Mouse (Mus musculus) midbrain, embryonic 15.5 days (tissue): ENCODE data around the gene Cadm1. TPM values are rescaled to one million over a fixed set of nuclear protein-coding genes. Genes with fewer than 3 reads are reported as not detected.

Source experiments
- ATAC-seq: fragments of 200-750 bp; cut with Nextera tagmentation; replicated peaks from 2 replicates; pipeline ENCODE4 v1.8.0; 2017; ENCODE audit warnings: moderate TSS enrichment
- H3K27ac ChIP-seq: fragments of 300-500 bp; sonication (generic); 2 replicates; pipeline ENCODE4 v1.5.1; 2015; ENCODE audit warnings: mild to moderate bottlenecking, inconsistent platforms
- H3K27me3 ChIP-seq: fragments of 300-500 bp; sonication (generic); replicated peaks from 2 replicates; pipeline ENCODE4 v1.6.1; 2015; ENCODE audit warnings: inconsistent platforms
- H3K36me3 ChIP-seq: fragments of 300-500 bp; sonication (generic); replicated peaks from 2 replicates; pipeline ENCODE4 v1.6.1; 2015; ENCODE audit warnings: inconsistent platforms
- H3K4me1 ChIP-seq: fragments of 300-500 bp; sonication (generic); 2 replicates; pipeline ENCODE4 v1.6.1; 2015; ENCODE audit warnings: inconsistent platforms
- H3K4me2 ChIP-seq: fragments of 300-500 bp; sonication (generic); 2 replicates; pipeline ENCODE4 v1.6.1; 2015; ENCODE audit warnings: inconsistent platforms, mild to moderate bottlenecking, moderate library complexity
- H3K4me3 ChIP-seq: fragments of 300-500 bp; sonication (generic); 2 replicates; pipeline ENCODE4 v1.5.1; 2015; ENCODE audit warnings: mild to moderate bottlenecking, inconsistent platforms
- H3K9ac ChIP-seq: fragments of 300-500 bp; sonication (generic); 2 replicates; pipeline ENCODE4 v1.6.1; 2015; ENCODE audit warnings: mild to moderate bottlenecking, inconsistent platforms
- H3K9me3 ChIP-seq: fragments of 300-500 bp; sonication (generic); 2 replicates; pipeline ENCODE4 v1.6.1; 2016; ENCODE audit warnings: inconsistent platforms
- WGBS: fragments of 180-500 bp; shearing (Covaris S2); methylation state at CpG from one replicate; pipeline ENCODE4 v1.1.7; 2015; ENCODE audit warnings: mixed read lengths; 5-methylcytosine and 5-hydroxymethylcytosine counted together
- polyA plus RNA-seq: library from polyadenylated mRNA; unstranded; fragments of >200 nt; fragmentation: Nextera tagmentation; extraction: Ambion mirVana; gene quantifications from 2 replicates; pipeline ENCODE4 v1.2.1, GENCODE M21; 2015

Gene Cadm1
- polyA plus RNA-seq, 1 experiment from 2014 or later = 275 TPM

DNA sequence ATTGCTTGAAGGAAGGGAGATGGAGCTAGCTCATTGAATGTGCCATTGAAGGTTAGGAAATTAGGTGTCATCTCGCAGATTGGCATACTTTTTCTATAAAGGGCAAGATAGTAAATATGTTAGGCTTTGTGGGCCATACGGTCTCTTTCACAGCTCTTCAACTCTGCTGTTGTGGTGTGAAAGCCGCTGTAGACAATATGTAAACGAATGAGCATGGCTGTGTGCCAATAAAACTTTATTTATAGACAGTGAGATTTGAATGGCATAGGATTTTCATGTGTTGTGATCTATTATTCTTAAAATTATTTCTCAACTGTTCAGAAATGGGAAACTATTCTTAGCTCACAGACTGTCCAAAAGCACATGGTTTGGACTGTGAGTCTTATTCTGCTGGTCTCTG is 123.0 kb downstream of the Cadm1 start:
- 86% methylated on average over 4 of the region's 4 CpGs for WGBS
- H3K4me2 ChIP-seq = no peak overlapping the region
- no peaks in the 10 kb centered on the region for H3K27me3 ChIP-seq
- no peak for ATAC-seq
- peaks cover 17% of the 10 kb centered on the region for H3K4me1 ChIP-seq
- H3K9me3 ChIP-seq = no peaks in the 10 kb centered on the region
- no peak overlapping the region for H3K9ac ChIP-seq
- no peak overlapping the region for H3K27ac ChIP-seq
- H3K36me3 ChIP-seq = no peaks in the 10 kb centered on the region
- no peak overlapping the region for H3K4me3 ChIP-seq

DNA sequence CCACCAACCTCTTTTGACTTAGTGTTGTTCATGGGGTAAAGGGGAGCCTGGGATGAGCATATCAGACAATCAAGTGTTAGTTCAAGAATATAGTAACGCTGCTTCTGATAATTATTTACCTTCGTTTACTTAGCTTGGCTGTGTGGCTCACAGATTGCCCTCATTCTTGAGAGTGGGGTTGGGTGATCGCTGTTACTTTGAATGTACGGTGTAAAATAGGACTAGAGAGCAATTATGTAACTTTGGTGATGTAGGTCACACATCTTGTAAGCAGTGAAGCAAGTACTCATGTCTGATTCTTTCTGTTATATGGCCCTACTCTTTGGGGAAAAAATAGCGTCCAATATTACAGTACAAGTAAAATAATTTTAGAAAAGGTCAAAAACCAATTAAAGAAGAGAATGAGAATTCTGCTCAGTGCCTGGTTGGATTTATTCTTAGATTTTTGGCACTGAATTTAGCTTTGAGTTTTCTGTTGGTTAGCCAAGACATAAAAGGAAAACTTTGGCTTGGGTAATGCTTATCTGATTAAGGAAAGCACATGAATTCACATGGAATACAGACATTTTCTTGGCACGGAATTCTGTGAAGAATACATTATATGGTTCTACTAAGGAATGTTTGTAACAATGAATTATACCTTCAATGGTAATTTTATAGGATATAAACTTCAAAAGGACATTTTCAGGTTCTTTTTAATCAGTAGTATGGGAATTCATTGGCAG is 129.6 kb downstream of the Cadm1 start:
- WGBS = 94% methylated on average over 6 of the region's 6 CpGs
- Histone ChIP-seq H3K27me3 (no peaks in the 10 kb centered on the region), H3K4me2 (no peak overlapping the region), H3K4me1 (peaks cover 1% of the 10 kb centered on the region; the same call in 1 of the 2 replicates), H3K27ac (no peak overlapping the region), H3K36me3 (no peaks in the 10 kb centered on the region), H3K9ac (no peak overlapping the region), H3K9me3 (no peaks in the 10 kb centered on the region), H3K4me3 (no peak overlapping the region)
- no peak for ATAC-seq

GRCm38 (mm10) chr9:47661611-47662010 is 131.6 kb downstream of the Cadm1 start:
- no peak overlapping the region for H3K9ac ChIP-seq
- H3K4me1 ChIP-seq = peaks cover 7% of the 10 kb centered on the region; the same call in 1 of the 2 replicates
- no peak overlapping the region for H3K4me3 ChIP-seq
- no peak for ATAC-seq
- WGBS = 77% methylated on average over 7 of the region's 7 CpGs
- H3K27ac ChIP-seq = no peak overlapping the region
- no peak overlapping the region for H3K4me2 ChIP-seq
- H3K36me3 ChIP-seq = no peaks in the 10 kb centered on the region
- no peaks in the 10 kb centered on the region for H3K9me3 ChIP-seq
- H3K27me3 ChIP-seq = no peaks in the 10 kb centered on the region

DNA sequence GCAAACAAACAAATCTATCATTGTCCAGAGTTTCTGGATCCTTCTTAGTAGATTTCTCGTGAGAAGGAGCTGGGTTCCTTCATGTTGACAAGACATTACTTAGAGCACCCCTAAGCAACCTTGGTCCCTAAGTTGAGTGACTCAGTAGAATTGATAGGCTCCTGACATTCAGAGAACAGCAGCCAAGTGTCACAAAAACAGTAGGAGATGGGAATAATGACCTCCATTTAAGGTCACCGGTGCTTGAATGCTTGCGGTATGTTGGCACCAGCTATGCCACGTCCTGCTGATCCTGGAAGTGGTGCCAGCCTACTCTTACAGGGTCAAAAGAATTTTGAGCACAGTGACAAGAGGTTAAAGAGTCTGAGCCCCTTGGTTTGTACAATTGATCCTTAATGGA is 139.2 kb downstream of the Cadm1 start:
- H3K27me3 ChIP-seq = no peaks in the 10 kb centered on the region
- WGBS = 68% methylated on average over 4 of the region's 4 CpGs
- ATAC-seq = no peak

GRCm38 (mm10) chr9:47671617-47672016 is 141.6 kb downstream of the Cadm1 start:
- Histone ChIP-seq H3K9ac (no peak overlapping the region), H3K27me3 (no peaks in the 10 kb centered on the region), H3K4me3 (no peak overlapping the region), H3K36me3 (no peaks in the 10 kb centered on the region), H3K4me1 (no peaks in the 10 kb centered on the region), H3K9me3 (no peaks in the 10 kb centered on the region), H3K4me2 (no peak overlapping the region), H3K27ac (no peak overlapping the region)
- ATAC-seq = no peak
- WGBS = 51% methylated on average over 11 of the region's 11 CpGs

More for the DNA sequence above, 139.2 kb downstream of the Cadm1 start:
- no peaks in the 10 kb centered on the region for H3K9me3 ChIP-seq
- peaks cover 7% of the 10 kb centered on the region; the same call in 1 of the 2 replicates for H3K4me1 ChIP-seq
- no peaks in the 10 kb centered on the region for H3K36me3 ChIP-seq
- no peak overlapping the region for H3K4me3 ChIP-seq
- H3K4me2 ChIP-seq = no peak overlapping the region
- no peak overlapping the region for H3K9ac ChIP-seq
- H3K27ac ChIP-seq = no peak overlapping the region

- Histone ChIP-seq H3K9ac (no peak overlapping the region), H3K27me3 (no peaks in the 10 kb centered on the region), H3K9me3 (no peaks in the 10 kb centered on the region), H3K27ac (no peak overlapping the region), H3K4me3 (no peak overlapping the region), H3K4me1 (no peaks in the 10 kb centered on the region), H3K4me2 (no peak overlapping the region), H3K36me3 (no peaks in the 10 kb centered on the region)
- WGBS = 87% methylated on average over 11 of the region's 11 CpGs
- ATAC-seq = no peak
Observed at GRCm38 (mm10) chr9:47674766-47675713, 145.1 kb downstream of the Cadm1 start.

GRCm38 (mm10) chr9:47686881-47687280 is 156.9 kb downstream of the Cadm1 start:
- Histone ChIP-seq H3K4me1 (peaks cover 8% of the 10 kb centered on the region), H3K36me3 (no peaks in the 10 kb centered on the region), H3K9me3 (no peaks in the 10 kb centered on the region), H3K4me3 (no peak overlapping the region), H3K4me2 (no peak overlapping the region), H3K27ac (no peak overlapping the region), H3K27me3 (no peaks in the 10 kb centered on the region), H3K9ac (no peak overlapping the region)
- 71% methylated on average over 2 of the region's 2 CpGs for WGBS
- no peak for ATAC-seq

- Histone ChIP-seq H3K27ac (no peak overlapping the region), H3K9me3 (no peaks in the 10 kb centered on the region), H3K4me2 (no peak overlapping the region), H3K9ac (no peak overlapping the region), H3K36me3 (no peaks in the 10 kb centered on the region), H3K4me1 (peaks cover 8% of the 10 kb centered on the region), H3K27me3 (no peaks in the 10 kb centered on the region), H3K4me3 (no peak overlapping the region)
- no peak for ATAC-seq
- WGBS = 90% methylated on average over 5 of the region's 5 CpGs
Observed at GRCm38 (mm10) chr9:47687604-47688003, 157.6 kb downstream of the Cadm1 start.

DNA sequence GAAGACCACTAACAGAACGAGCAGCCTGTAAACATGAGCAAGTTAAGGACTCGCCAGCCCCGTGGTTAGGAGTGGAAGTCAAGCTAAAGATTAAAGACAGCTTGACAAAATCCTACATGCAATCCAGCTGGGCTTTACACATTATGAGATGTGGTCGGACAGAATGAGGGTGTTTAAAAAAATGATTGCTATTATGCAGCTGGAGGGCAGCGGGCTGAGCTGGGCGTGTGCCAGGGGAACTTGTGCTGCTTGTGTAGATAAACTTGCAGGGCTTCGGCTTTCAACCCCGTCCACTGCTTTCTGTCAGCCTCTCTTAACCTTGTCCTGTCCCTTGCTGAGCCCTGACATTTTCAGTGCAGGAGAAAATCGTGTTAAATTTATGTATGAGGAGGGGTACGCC is 158.3 kb downstream of the Cadm1 start:
- WGBS = 42% methylated on average over 10 of the region's 10 CpGs
- no peak for ATAC-seq
- H3K27me3 ChIP-seq = no peaks in the 10 kb centered on the region
- H3K36me3 ChIP-seq = no peaks in the 10 kb centered on the region
- H3K4me1 ChIP-seq = peaks cover 8% of the 10 kb centered on the region
- no peak overlapping the region for H3K27ac ChIP-seq
- H3K9ac ChIP-seq = no peak overlapping the region
- H3K4me2 ChIP-seq = no peak overlapping the region
- H3K9me3 ChIP-seq = no peaks in the 10 kb centered on the region
- H3K4me3 ChIP-seq = no peak overlapping the region

- no peak overlapping the region for H3K4me2 ChIP-seq
- no peak overlapping the region for H3K9ac ChIP-seq
- no peaks in the 10 kb centered on the region for H3K36me3 ChIP-seq
- H3K27me3 ChIP-seq = no peaks in the 10 kb centered on the region
- WGBS = 72% methylated on average over 13 of the region's 13 CpGs
- no peak overlapping the region for H3K4me3 ChIP-seq
- no peak overlapping the region for H3K27ac ChIP-seq
- ATAC-seq = no peak
- peaks cover 5% of the 10 kb centered on the region for H3K4me1 ChIP-seq
- no peaks in the 10 kb centered on the region for H3K9me3 ChIP-seq
Observed at GRCm38 (mm10) chr9:47692911-47693310, 162.9 kb downstream of the Cadm1 start.

DNA sequence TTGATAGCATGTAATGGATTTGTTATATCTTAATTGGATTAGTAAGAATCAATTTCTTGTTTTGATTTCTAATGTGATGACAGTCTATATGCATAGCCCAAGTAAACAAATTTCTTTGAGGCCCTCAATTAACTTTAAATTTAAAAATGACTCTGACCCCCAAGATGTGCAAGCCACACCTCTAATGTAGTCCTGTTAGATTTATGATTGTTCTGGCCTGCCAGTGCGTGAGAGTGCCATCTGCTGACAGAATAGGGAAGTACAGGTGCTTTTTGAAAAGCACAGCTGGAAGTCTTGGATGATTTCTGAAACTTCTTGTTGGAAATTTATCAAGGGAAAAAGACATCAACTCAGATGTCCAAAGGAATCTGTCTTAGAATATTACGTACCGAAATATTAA is 169.1 kb downstream of the Cadm1 start:
- no peak overlapping the region for H3K9ac ChIP-seq
- H3K36me3 ChIP-seq = no peaks in the 10 kb centered on the region
- H3K4me1 ChIP-seq = no peaks in the 10 kb centered on the region
- H3K4me3 ChIP-seq = no peak overlapping the region
- no peak for ATAC-seq
- no peak overlapping the region for H3K27ac ChIP-seq
- no peak overlapping the region for H3K4me2 ChIP-seq
- no peaks in the 10 kb centered on the region for H3K9me3 ChIP-seq
- WGBS = 49% methylated on average over 3 of the region's 3 CpGs
- no peaks in the 10 kb centered on the region for H3K27me3 ChIP-seq

- ATAC-seq = no peak
- WGBS = 81% methylated on average over 5 of the region's 5 CpGs
Observed at GRCm38 (mm10) chr9:47700021-47700420, 170.0 kb downstream of the Cadm1 start.

More at GRCm38 (mm10) chr9:47700021-47700420, 170.0 kb downstream of the Cadm1 start:
- no peak overlapping the region for H3K27ac ChIP-seq
- no peak overlapping the region for H3K4me2 ChIP-seq
- H3K4me3 ChIP-seq = no peak overlapping the region
- H3K9me3 ChIP-seq = no peaks in the 10 kb centered on the region
- no peak overlapping the region for H3K9ac ChIP-seq
- no peaks in the 10 kb centered on the region for H3K4me1 ChIP-seq
- no peaks in the 10 kb centered on the region for H3K36me3 ChIP-seq
- no peaks in the 10 kb centered on the region; the same call in 1 of the 2 replicates for H3K27me3 ChIP-seq
